Mouse (Mus musculus) activated CD4-positive, CD25-positive, alpha-beta regulatory T cell, adult 4 months (primary cell): ENCODE data around the gene Zfp989. TPM values are rescaled to one million over a fixed set of nuclear protein-coding genes. Genes with fewer than 3 reads are reported as not detected.
"Not testable (repeated sequence)": the region's sequence is repeated elsewhere in the genome, so short reads cannot be mapped to it uniquely, and the experiment has no call there.

Source experiments
- ATAC-seq: one replicate; pipeline ENCODE4 v1.8.0; 2017
- polyA plus RNA-seq, 2 experiments: library from polyadenylated mRNA; unstranded; fragments of 100-300 nt; shearing (Covaris generic); gene quantifications; one replicate each; pipeline ENCODE4 v1.2.1; 2017

Gene Zfp989
- polyA plus RNA-seq, result 1 to 10 TPM in 1 of 2 experiments, not detected in 1; 4.1 TPM

DNA sequence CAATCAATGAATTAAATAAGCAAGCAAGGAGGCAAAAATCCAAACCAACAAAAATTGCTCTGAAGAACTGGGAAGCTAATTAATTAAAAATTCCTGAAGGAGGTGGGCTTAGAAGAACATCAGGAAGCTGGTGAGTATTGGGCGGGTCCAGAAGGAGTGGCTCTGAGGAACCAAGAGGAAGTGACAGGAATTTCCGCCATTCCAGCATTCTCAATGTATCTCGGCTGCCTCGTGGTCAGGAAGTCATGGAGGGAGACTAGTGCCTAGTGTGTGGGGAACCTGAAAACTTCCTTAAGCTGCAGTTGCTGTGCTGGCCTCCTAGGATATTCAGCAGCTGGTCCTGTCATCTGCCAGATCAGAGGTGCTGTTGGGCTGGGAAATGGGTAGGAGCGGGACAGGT is at the start of gene Zfp989:
Gene Zfp989, plus strand, starts transcription at position 220 of the 400 bp plus-strand sequence.
- not testable (repeated sequence) for ATAC-seq

GRCm38 (mm10) chr4:146932311-146933082 is 39.3 kb upstream of the Zfp989 start:
- ATAC-seq, result no peak

DNA sequence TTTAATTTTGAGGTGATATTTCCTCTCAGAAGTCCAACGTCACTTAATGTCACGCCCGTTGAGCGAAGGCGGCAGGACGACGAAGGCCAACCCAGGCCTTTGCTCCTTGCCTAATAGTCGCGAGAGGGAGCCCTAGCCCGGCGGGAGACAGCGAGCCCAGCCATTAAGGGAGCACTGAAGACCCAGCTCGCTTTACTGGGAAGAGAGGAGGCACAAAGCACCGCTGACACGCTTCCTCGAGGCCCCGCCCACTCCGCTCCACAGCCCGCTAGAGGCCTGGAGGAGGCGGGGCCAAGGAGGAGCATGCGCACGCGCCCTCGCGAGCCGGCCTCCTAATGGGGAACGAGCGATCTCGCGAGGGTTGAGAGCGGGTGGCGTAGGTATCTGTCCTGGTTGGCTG is 30.1 kb upstream of the Zfp989 start:
- ATAC-seq, result not testable (repeated sequence)

- not testable (repeated sequence) for ATAC-seq
These were observed 4.8 kb downstream of the Zfp989 start for GRCm38 (mm10) chr4:146976581-146976980.

- ATAC-seq, result not testable (repeated sequence)
These were observed 46.6 kb downstream of the Zfp989 start for GRCm38 (mm10) chr4:147018400-147018799.

DNA sequence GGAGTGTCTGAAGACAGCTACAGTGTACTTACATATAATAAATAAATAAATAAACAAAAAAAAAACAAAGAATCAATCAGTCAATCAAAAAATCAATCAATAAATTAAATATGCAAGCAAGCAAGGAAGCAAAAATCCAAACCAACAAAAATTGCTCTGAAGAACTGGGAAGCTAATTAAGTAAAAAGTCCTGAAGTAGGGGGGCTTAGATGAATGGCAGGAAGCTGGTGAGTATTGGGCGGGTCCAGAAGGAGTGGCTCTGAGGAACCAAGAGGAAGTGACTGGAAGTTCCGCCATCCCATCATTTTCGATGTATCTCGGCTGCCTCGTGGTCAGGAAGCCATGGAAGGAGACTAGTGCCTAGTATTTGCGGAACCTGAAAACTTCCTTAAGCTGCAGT is 49.8 kb downstream of the Zfp989 start, which contains the start of gene Rex2:
Gene Rex2, plus strand, starts transcription at position 301 of the 400 bp plus-strand sequence.
- ATAC-seq, result not testable (repeated sequence)

DNA sequence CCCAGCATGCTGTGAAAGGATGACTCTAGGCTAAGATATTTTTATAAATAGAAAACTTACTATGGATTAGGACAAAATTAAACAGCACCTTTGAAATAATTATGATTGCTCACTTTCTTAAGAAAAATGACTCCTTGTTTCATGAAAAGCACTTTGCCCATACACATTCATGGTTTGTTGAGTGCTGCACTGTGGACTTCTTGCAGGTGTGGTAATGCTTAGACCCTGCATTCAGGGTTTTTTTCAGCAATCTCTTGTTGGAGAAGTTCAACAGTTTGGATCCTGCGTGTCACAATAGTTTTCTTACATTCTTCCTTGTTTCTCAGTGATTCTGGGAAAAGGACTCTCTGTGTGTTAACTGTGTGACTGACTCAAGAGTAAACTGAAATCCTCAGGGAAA is 54.6 kb downstream of the Zfp989 start:
- ATAC-seq, result not testable (repeated sequence)

DNA sequence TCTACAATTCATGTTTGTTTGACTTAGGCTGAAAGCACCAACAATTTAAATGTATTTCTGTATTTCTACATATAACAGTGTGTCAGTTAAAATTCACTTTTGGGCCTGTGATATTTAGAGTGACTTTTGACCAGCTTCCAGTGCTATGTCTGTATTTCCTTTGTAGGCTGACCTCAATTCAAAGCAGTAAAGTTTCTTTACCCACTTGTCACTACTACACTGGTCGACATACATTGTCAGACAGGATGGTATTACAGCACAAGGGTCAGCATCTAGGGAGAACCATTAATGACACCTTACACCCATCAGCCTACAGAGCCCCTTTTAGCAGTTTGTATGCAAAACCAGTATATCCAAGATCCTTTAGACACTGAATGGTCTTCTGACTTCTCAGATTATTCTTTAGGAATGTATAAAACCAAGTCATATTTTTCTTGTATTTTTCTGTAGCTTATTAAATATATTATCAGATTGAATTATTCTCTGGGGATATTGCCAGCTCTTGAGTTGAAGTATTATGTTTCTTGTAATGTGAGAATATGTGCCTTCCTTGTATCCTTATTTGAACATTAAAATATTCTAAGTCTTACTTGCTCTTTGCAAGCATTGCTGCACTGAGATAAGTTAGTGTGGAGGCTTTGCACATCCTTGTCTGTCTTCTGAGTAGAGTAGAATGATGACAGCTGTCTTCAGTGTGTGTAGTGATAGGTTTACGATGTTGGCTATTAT is 59.7 kb downstream of the Zfp989 start:
- ATAC-seq, result peak; percentile 14

Other genes starting within 250 kb of the Zfp989 start
- 1 to 10 TPM in 1 of 2 experiments, not detected in 1; 2.1 TPM for gene Gm21411, start 62.4 kb upstream of the Zfp989 start, polyA plus RNA-seq
- under 1 TPM in 1 of 2 experiments, not detected in 1; 0.42 TPM for gene Rex2, start 49.9 kb downstream of the Zfp989 start, polyA plus RNA-seq
- 10 to 100 TPM in 1 of 2 experiments, 1 to 10 TPM in 1; 6.4 to 12.5 TPM for gene Zfp991, start 160.1 kb downstream of the Zfp989 start, polyA plus RNA-seq